Mouse (Mus musculus): Measurements from ENCODE around the gene Olfr318. TPM values are rescaled to one million over a fixed set of nuclear protein-coding genes. Genes with fewer than 3 reads are reported as not detected.
"Not testable (repeated sequence)": the region's sequence is repeated elsewhere in the genome, so short reads cannot be mapped to it uniquely, and the experiment has no call there.

The Olfr318 gene
- total RNA-seq (2021) = not detected in 2 replicates
- long read RNA-seq, experiment 1 = 0 reads
- long read RNA-seq, experiment 2 = 0 reads

- DNase-seq = no peak
These were observed at the start of gene Olfr318 for GRCm38 (mm10) chr11:58723914-58724313. Gene Olfr318, minus strand, starts transcription at chr11:58724014.

DNA sequence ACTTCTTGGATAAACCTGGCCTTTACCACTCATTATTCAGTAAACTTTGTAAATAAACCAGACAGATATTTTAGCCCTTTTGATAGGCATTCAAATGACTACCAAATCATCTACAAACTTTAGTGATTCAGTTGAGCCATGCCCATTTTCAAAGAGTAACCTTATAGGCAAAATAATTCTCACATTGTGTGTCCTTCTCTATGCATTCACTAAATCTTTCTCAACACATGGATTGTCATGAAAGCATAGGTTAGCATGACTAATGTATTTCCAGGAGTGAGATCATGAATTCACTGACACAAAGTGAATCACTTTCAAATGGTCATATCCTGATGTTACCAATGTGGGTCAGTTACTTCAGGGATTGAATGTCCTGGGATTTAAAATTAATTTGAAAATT, 49.1 kb upstream of the Olfr318 start, which contains the start of gene Olfr315:
TSS of gene Olfr315 (plus strand) at position 301 of the 400 bp plus-strand sequence.
- no peak for DNase-seq

GRCm38 (mm10) chr11:58752434-58752833, 28.6 kb upstream of the Olfr318 start, which contains the start of gene Olfr316:
Gene Olfr316, plus strand, starts transcription at chr11:58752734.
- DNase-seq = no peak

DNA sequence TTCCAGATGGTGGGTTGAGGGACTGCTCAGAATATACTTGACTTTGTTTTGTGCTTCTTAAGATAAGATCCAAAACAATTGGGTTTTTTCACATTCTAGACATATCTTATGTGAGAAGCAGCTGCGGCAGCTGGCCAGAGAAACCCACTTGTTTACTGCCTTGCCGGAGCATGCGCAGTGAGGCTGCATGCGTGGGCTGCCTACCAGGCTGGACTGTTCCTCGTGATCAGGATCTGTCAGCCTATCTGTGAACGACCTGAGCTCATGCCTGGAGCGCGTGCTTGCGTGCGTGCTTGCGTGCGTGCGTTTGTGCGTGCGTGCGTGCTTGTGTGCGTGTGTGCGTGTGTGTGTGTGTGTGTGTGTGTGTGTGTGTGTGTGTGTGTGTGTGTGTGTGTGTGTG, 27.3 kb upstream of the Olfr318 start:
- not testable (repeated sequence) for DNase-seq

GRCm38 (mm10) chr11:58738792-58739262, 15.0 kb upstream of the Olfr318 start, which contains the start of gene Olfr317:
Gene Olfr317, minus strand, starts transcription at chr11:58739212.
- no peak for DNase-seq

- no peak for DNase-seq
These were observed 9.6 kb upstream of the Olfr318 start for GRCm38 (mm10) chr11:58733372-58733771.

GRCm38 (mm10) chr11:58727896-58728650, 4.3 kb upstream of the Olfr318 start:
- not testable (repeated sequence) for DNase-seq

DNA sequence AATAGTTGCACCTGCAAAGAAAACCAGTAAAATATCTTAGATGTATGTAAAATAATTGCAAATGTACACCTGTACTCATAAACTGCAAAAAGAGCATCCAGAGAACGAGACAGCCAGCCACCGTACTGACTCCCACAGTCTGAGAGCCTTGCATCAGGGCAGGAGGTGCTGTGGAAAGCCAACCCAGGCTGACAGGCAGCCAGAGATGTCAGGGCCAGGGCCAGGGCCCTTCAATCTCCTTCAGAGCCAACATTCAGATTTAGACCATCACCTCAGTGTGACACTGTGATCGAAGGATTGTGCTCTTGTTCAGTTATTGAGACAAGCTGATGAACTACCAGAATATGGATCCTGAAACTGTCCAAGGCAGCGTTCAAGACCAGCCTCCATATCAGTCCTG, 4.1 kb downstream of the Olfr318 start:
- no peak for DNase-seq

- DNase-seq = not testable (repeated sequence)
These were observed 6.1 kb downstream of the Olfr318 start for GRCm38 (mm10) chr11:58717723-58718122.

DNA sequence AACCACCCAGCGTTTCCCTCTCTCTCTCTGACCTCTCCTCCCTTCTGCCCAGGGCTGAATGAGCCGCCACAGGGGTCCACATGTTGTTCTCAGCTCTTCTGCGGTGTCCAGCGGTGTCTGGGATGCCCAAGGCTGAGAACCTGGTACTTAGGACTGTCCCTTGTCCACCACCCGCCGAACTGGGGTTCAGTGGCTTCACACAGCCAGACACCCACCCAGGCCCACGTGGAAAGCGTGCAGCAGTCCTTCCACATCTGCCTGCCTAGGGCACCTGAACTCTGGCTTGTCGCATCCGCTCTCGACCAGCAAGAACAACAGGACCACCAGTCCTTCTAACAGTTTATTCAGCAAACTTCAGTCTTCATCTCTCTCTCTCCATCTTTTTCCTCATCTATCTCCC, 14.7 kb downstream of the Olfr318 start:
- no peak for DNase-seq

- DNase-seq = no peak
These were observed 25.0 kb downstream of the Olfr318 start, which contains the start of gene Olfr319 for GRCm38 (mm10) chr11:58698862-58699261. Gene Olfr319, plus strand, starts transcription at chr11:58699162.

DNA sequence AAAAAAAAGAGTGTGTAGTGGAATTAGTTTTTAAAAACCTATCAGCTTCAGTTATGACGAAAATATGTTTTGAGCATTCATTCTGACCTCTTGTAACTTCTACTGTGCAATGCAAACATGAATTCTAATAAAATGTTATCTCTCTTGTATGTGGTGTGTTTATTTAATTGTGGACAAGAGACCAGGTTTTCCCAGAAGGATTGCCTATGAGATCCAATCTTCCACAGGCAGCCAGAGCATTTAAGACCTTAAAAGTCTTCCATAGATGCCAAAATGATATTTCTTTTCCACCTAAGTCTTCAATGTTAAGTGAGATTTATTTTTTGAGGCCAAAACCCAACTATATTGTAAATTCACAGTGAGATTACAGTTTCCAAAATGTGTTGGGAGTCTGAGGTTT, 43.0 kb downstream of the Olfr318 start, which contains the start of gene Olfr320:
TSS of gene Olfr320 (plus strand) at position 301 of the 400 bp plus-strand sequence.
- no peak for DNase-seq

DNA sequence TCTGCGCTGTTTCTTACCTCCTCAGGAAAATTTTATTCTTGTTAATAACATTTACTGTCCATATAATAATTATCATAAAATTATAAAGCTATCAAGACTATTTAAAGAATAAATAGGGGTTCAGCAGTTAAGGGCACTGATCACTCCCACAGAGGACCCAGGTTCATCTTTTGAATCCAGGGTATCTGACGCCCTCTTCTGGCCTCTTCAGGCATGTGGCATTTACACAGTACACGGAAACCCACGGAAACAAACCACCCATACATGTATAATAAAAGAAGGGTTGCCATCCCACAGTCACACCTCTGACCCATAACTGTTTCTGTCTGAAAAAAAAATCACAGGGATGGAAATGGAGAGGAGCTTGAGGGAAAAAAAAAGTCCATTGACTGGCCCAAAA, 52.0 kb downstream of the Olfr318 start:
- DNase-seq = no peak

DNA sequence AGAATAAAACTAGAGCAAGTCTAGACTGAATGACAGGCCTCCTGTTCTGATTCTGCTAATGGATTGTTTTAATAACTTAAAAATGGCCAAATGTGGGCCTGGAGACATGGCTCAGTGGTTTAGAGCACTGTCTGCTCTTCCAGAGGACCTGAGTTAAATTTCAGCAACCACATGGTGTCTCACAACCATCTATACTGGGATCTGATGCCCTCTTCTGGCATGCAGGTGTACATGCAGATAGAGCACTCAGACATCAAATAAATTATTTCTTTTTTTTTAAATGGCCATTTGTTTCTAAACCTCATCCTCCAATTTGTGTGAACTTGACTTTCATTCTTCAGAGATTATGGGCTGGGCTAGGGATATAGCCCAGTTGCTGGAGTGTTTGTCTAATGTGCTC, 54.6 kb downstream of the Olfr318 start:
- DNase-seq = no peak

Other genes with a start within 250 kb of the Olfr318 start
- gene Olfr332, start 231.5 kb downstream of the Olfr318 start, total RNA-seq (2021) = not detected in 2 replicates
- gene Olfr331, start 221.4 kb downstream of the Olfr318 start, total RNA-seq (2021) = not detected in 2 replicates
- gene Olfr330, start 189.2 kb downstream of the Olfr318 start, total RNA-seq (2021) = not detected in 2 replicates
- gene Olfr329-ps, start 177.6 kb downstream of the Olfr318 start, total RNA-seq (2021) = not detected in 2 replicates
- gene Olfr328, start 168.4 kb downstream of the Olfr318 start, total RNA-seq (2021) = 0.15 TPM in 1 of 2 replicates, not detected in the other
- gene Olfr224, start 153.5 kb downstream of the Olfr318 start, total RNA-seq (2021) = not detected in 2 replicates
- gene Olfr325, start 146.3 kb downstream of the Olfr318 start, total RNA-seq (2021) = not detected in 2 replicates
- gene Olfr324, start 128.9 kb downstream of the Olfr318 start, total RNA-seq (2021) = not detected in 2 replicates
- gene 2210407C18Rik, start 107.9 kb downstream of the Olfr318 start, total RNA-seq (2021) = not detected in 2 replicates
- gene Olfr323, start 93.5 kb downstream of the Olfr318 start, total RNA-seq (2021) = not detected in 2 replicates
- 0.49 and 1.3 TPM in 2 replicates for gene Trim58, start 83.5 kb downstream of the Olfr318 start, total RNA-seq (2021)
- gene Olfr322, start 65.2 kb downstream of the Olfr318 start, total RNA-seq (2021) = not detected in 2 replicates
- not detected in 2 replicates for gene Olfr320, start 42.9 kb downstream of the Olfr318 start, total RNA-seq (2021)
- not detected in 2 replicates for gene Olfr319, start 24.9 kb downstream of the Olfr318 start, total RNA-seq (2021)
- not detected in 2 replicates for gene Olfr317, start 15.2 kb upstream of the Olfr318 start, total RNA-seq (2021)
- gene Olfr316, start 28.7 kb upstream of the Olfr318 start, total RNA-seq (2021) = not detected in 2 replicates
- gene Olfr315, start 49.2 kb upstream of the Olfr318 start, total RNA-seq (2021) = not detected in 2 replicates
- not detected in 2 replicates for gene Olfr314, start 58.9 kb upstream of the Olfr318 start, total RNA-seq (2021)
- 4.2 and 4.9 TPM in 2 replicates for gene Fam183b, start 77.9 kb upstream of the Olfr318 start, total RNA-seq (2021)
- gene Olfr313, start 91.0 kb upstream of the Olfr318 start, total RNA-seq (2021) = not detected in 2 replicates
- not detected in 2 replicates for gene Olfr312, start 105.2 kb upstream of the Olfr318 start, total RNA-seq (2021)
- not detected in 2 replicates for gene Olfr311, start 115.2 kb upstream of the Olfr318 start, total RNA-seq (2021)
- gene Gm12258, start 123.1 kb upstream of the Olfr318 start, total RNA-seq (2021) = 4.4 and 6.3 TPM in 2 replicates
- gene 2810021J22Rik, start 143.2 kb upstream of the Olfr318 start, total RNA-seq (2021) = 5.3 and 7.6 TPM in 2 replicates
- gene Zfp39, start 180.2 kb upstream of the Olfr318 start, total RNA-seq (2021) = 5.2 and 6.0 TPM in 2 replicates
- 0.26 and 3.4 TPM in 2 replicates for gene Btnl10, start 193.9 kb upstream of the Olfr318 start, total RNA-seq (2021)
- 147 and 153 TPM in 2 replicates for gene Rnf187, start 214.9 kb upstream of the Olfr318 start, total RNA-seq (2021)
- gene Hist3h2ba, start 224.9 kb upstream of the Olfr318 start, total RNA-seq (2021) = 16.4 and 23.5 TPM in 2 replicates
- 24.4 and 26.8 TPM in 2 replicates for gene Hist3h2a, start 230.7 kb upstream of the Olfr318 start, total RNA-seq (2021)
- gene Trim17, start 230.7 kb upstream of the Olfr318 start, total RNA-seq (2021) = 0.11 TPM in 1 of 2 replicates, not detected in the other

Data from adrenal gland, postnatal 14 days (tissue).